Mouse (Mus musculus): Measurements from ENCODE around the gene Gm10639. TPM values are rescaled to one million over a fixed set of nuclear protein-coding genes. Genes with fewer than 3 reads are reported as not detected.
A peak's percentile ranks its signal among the peaks of the same experiment; 100 is the strongest.
"Not testable (repeated sequence)": the region's sequence is repeated elsewhere in the genome, so short reads cannot be mapped to it uniquely, and the experiment has no call there.

Gm10639 gene
- polyA plus RNA-seq, 1 experiment = not detected

DNA sequence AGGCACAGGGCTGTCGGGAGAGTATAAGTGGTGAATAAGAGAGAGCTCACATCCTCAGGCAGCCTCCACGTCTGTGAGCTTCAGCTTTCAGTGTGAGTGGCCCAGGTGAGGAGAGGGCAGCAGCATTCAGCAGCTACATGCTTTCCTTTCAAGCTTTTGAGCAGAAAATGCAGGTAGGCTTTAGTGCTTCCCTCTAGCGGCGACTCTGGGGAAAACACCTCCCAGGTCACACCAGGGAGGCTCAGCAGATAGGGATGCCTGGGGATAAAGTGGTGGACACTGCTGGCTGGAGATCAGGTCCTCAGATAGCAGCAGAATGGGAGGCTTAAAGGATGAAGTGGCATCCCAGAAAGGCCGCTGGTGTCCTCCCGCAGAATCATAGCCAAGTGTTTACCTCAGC lies 6.4 kb downstream of the Gm10639 start:
- not testable (repeated sequence) for H3K4me3 ChIP-seq (ENCODE audit: low read depth, low read length); H3K36me3 ChIP-seq (ENCODE audit: control insufficient read depth, insufficient read depth, low read length); H3K4me1 ChIP-seq (ENCODE audit: control insufficient read depth, insufficient read depth, insufficient read length, low read length); H3K27me3 ChIP-seq (ENCODE audit: control insufficient read depth, insufficient read depth, low read length); H3K27ac ChIP-seq (ENCODE audit: insufficient read depth, low read depth, low read length)
- 6% methylated on average over 6 of the region's 6 CpGs for WGBS
- peak; percentile 63; the same call in 1 of the 2 replicates for TF ChIP-seq CTCF (IDR thresholded peaks at IDR 0.05; ENCODE audit: extremely low read depth, insufficient read length, insufficient replicate concordance, low read depth, low read length)

DNA sequence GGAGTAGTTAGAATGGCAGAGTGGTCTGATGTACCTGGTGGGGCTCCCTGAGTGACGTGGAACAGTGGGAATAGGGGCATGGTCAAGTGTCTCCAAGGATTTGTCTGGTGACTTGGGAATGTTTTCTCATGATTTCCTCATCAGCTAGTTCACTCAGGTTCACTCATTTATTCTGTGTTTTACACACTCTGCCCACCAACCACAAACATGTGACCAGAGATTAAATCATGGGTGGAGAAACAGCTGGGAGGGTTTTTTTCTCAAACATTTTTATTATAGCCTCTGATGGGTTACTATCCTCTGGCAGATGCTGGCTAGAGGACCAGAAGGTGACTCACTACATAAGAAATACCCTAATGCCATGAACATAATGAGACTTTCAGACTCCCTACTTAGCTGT lies 8.5 kb downstream of the Gm10639 start:
- Histone ChIP-seq H3K36me3 (ENCODE audit: control insufficient read depth, insufficient read depth, low read length) (no peaks in the 10 kb centered on the region), H3K27me3 (ENCODE audit: control insufficient read depth, insufficient read depth, low read length) (no peaks in the 10 kb centered on the region), H3K4me1 (ENCODE audit: control insufficient read depth, insufficient read depth, insufficient read length, low read length) (peaks cover 2% of the 10 kb centered on the region; the same call in 1 of the 2 replicates), H3K27ac (ENCODE audit: insufficient read depth, low read depth, low read length) (no peak overlapping the region), H3K4me3 (ENCODE audit: low read depth, low read length) (no peak overlapping the region)
- WGBS = 97% methylated on average over 1 of the region's 1 CpGs
- TF ChIP-seq POLR2A (IDR thresholded peaks at IDR 0.05; ENCODE audit: low read depth, low read length) (no peak), CTCF (IDR thresholded peaks at IDR 0.05; ENCODE audit: extremely low read depth, insufficient read length, insufficient replicate concordance, low read depth, low read length) (no peak)

DNA sequence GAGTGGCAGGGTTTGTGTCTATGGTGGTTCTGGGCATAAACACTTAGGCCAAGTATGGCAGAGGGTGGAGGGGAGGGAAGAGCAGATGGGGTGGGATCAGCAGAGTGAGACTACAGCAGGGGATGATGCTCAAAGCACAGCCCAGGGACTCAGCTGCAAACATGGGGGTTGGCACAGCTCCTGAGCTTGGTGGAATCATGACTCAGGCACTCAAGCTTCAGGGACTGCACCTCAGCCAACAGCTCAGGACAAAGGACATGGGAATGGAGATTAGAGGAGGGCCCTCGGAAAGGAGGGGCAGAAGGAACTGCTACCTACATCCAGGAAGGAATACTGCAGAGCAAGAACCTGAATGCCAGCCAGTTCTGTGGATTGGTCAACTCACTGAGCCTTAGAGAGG lies 9.4 kb downstream of the Gm10639 start:
- 20% methylated on average over 1 of the region's 1 CpGs for WGBS
- not testable (repeated sequence) for H3K36me3 ChIP-seq (ENCODE audit: control insufficient read depth, insufficient read depth, low read length); H3K27ac ChIP-seq (ENCODE audit: insufficient read depth, low read depth, low read length); H3K4me3 ChIP-seq (ENCODE audit: low read depth, low read length); H3K27me3 ChIP-seq (ENCODE audit: control insufficient read depth, insufficient read depth, low read length); H3K4me1 ChIP-seq (ENCODE audit: control insufficient read depth, insufficient read depth, insufficient read length, low read length)

DNA sequence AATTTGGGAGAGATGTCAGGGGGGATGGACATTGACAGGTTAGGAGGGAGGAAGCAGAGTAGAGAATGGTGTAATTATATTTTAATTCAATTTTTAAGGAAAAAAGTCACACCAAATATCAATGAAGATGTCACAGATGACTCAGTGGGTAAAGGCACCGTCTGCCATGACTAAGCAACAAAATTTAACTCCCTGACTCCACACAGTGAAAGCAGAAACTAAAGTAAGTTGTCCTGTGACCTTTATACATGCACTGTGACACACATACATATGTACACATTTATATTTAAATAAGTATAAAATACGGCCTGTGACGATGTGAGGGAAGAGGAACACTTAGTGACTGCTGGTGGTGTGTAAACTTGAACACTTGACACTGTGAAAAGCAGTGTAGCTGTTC lies 18.4 kb downstream of the Gm10639 start:
- H3K4me1 ChIP-seq (ENCODE audit: control insufficient read depth, insufficient read depth, insufficient read length, low read length); H3K4me3 ChIP-seq (ENCODE audit: low read depth, low read length); H3K27me3 ChIP-seq (ENCODE audit: control insufficient read depth, insufficient read depth, low read length); H3K27ac ChIP-seq (ENCODE audit: insufficient read depth, low read depth, low read length); H3K36me3 ChIP-seq (ENCODE audit: control insufficient read depth, insufficient read depth, low read length): not testable (repeated sequence)
- WGBS = 74% methylated on average over 3 of the region's 3 CpGs

DNA sequence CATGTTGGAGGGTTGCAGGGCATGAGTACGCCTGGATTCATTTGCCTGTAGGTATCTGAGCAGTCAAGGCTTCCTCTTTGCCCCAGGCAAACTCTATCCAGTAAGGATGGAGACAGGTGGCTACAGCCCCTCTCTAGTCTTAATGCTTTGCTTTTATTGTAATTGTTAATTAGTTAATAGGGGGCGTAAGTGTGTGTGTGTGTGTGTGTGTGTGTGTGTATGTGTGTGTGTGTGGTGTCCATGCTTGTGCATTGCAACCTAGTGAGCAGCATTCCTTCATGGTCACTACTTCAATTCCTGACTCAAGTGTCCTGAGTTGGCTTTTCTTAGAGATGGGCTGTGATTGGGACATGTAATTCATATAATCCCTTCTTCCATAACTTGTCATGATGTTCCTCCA lies 25.0 kb downstream of the Gm10639 start, which contains the start of gene Omt2a:
Gene Omt2a, minus strand, starts transcription at position 101 of the 400 bp plus-strand sequence.
- H3K4me1 ChIP-seq (ENCODE audit: control insufficient read depth, insufficient read depth, insufficient read length, low read length) = no peaks in the 10 kb centered on the region
- H3K27ac ChIP-seq (ENCODE audit: insufficient read depth, low read depth, low read length) = no peak within 1 kb of the TSS
- TF ChIP-seq POLR2A (IDR thresholded peaks at IDR 0.05; ENCODE audit: low read depth, low read length) (no peak), CTCF (IDR thresholded peaks at IDR 0.05; ENCODE audit: extremely low read depth, insufficient read length, insufficient replicate concordance, low read depth, low read length) (no peak)
- no peak within 1 kb of the TSS for H3K4me3 ChIP-seq (ENCODE audit: low read depth, low read length)
- 90% methylated on average over 2 of the region's 2 CpGs for WGBS
- no peaks in the 10 kb centered on the region for H3K36me3 ChIP-seq (ENCODE audit: control insufficient read depth, insufficient read depth, low read length)
- H3K27me3 ChIP-seq (ENCODE audit: control insufficient read depth, insufficient read depth, low read length) = no peaks in the 10 kb centered on the region

DNA sequence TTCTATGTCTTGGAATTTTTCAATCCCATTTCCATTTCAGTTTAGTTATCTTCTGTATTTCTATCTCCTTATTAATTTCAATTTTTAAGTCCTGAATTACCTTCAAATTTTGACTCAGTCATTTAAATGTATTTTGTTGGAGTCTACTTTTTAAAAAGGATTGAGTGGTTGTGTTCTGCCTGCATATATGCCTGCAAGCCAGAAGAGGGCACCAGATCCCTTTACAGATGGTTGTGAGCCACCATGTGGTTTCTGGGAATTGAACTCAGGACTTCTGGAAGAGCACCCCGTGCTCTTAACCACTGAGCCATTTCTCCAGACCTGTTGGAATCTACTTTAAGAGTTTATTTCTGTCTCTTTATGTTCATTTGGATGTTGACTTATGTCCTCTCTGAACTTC lies 29.8 kb downstream of the Gm10639 start:
- 8% methylated on average over 1 of the region's 1 CpGs for WGBS
- no peaks in the 10 kb centered on the region for H3K4me1 ChIP-seq (ENCODE audit: control insufficient read depth, insufficient read depth, insufficient read length, low read length)
- no peak overlapping the region for H3K4me3 ChIP-seq (ENCODE audit: low read depth, low read length)
- H3K36me3 ChIP-seq (ENCODE audit: control insufficient read depth, insufficient read depth, low read length) = no peaks in the 10 kb centered on the region
- TF ChIP-seq CTCF (IDR thresholded peaks at IDR 0.05; ENCODE audit: extremely low read depth, insufficient read length, insufficient replicate concordance, low read depth, low read length) (peak; percentile 35; the same call in 1 of the 2 replicates), POLR2A (IDR thresholded peaks at IDR 0.05; ENCODE audit: low read depth, low read length) (no peak)
- H3K27ac ChIP-seq (ENCODE audit: insufficient read depth, low read depth, low read length) = no peak overlapping the region
- no peaks in the 10 kb centered on the region for H3K27me3 ChIP-seq (ENCODE audit: control insufficient read depth, insufficient read depth, low read length)

DNA sequence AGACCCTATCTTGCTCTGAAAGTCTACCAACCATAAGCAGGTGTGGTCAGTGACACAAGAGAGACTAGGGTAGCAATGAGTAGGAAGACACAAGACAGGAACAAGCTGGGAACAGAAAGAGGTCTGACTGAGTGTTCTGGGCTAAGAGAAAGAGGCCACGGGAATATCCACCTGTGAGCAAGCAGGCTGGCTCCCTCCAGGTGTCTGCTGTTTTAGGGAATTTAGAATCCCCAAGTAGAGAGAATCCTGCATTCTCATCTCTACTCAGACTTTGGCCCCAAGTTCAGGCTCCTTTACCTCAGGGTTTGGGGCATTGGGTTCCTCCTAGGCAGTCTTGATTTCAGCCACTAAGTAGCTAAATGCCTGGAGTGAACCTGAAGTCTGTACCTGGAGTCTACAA lies 37.6 kb downstream of the Gm10639 start, which contains the start of gene Omt2b:
Gene Omt2b, plus strand, starts transcription at position 301 of the 400 bp plus-strand sequence.
- H3K27ac ChIP-seq (ENCODE audit: insufficient read depth, low read depth, low read length); H3K4me1 ChIP-seq (ENCODE audit: control insufficient read depth, insufficient read depth, insufficient read length, low read length); H3K36me3 ChIP-seq (ENCODE audit: control insufficient read depth, insufficient read depth, low read length); H3K27me3 ChIP-seq (ENCODE audit: control insufficient read depth, insufficient read depth, low read length); H3K4me3 ChIP-seq (ENCODE audit: low read depth, low read length): not testable (repeated sequence)
- WGBS = 85% methylated on average over 1 of the region's 1 CpGs

DNA sequence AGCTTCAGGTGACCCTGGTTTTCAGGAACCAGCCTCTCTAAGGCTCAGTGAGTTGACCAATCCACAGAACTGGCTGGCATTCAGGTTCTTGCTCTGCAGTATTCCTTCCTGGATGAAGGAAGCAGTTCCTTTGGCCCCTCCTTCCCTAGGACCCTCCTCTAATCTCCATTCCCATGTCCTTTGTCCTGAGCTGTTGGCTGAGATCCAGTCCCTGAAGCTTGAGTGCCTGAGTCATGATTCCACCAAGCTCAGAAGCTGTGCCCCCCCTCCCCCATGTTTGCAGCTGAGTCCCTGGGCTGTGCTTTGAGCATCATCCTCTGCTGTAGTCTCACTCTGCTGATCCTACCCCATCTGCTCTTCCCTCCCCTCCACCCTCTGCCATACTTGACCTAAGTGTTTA lies 47.3 kb downstream of the Gm10639 start:
- H3K4me3 ChIP-seq (ENCODE audit: low read depth, low read length); H3K27me3 ChIP-seq (ENCODE audit: control insufficient read depth, insufficient read depth, low read length); H3K4me1 ChIP-seq (ENCODE audit: control insufficient read depth, insufficient read depth, insufficient read length, low read length); H3K27ac ChIP-seq (ENCODE audit: insufficient read depth, low read depth, low read length); H3K36me3 ChIP-seq (ENCODE audit: control insufficient read depth, insufficient read depth, low read length): not testable (repeated sequence)
